Mouse (Mus musculus) hematopoietic stem cell, adult 5-6 weeks (primary cell): ENCODE measurements around the gene Hist2h2ab. TPM values are rescaled to one million over a fixed set of nuclear protein-coding genes. Genes with fewer than 3 reads are reported as not detected.
A peak's percentile ranks its signal among the peaks of the same experiment; 100 is the strongest.

Experiments
- ATAC-seq, 2 experiments: fragments of 125-278 bp in 1 of 2; replicated peaks in 1 of 2; 2 replicates each; pipeline ENCODE4 v1.8.0; 2016 to 2017; ENCODE audit warnings: inconsistent platforms in 2 of 2, mild to moderate bottlenecking in 2 of 2, moderate number of reproducible peaks in 2 of 2, low read depth in 1 of 2, moderate TSS enrichment in 1 of 2; ENCODE audit not compliant: low FRiP score in 2 of 2, poor library complexity in 2 of 2, severe bottlenecking in 2 of 2, insufficient read depth in 1 of 2, low TSS enrichment in 1 of 2
- total RNA-seq: library from RNA; stranded (forward); fragments of 172-1452, 232-1000 nt; gene quantifications from 2 replicates; pipeline ENCODE4 v1.2.3, GENCODE M21; 2017

The Hist2h2ab gene
- total RNA-seq, 1 experiment from 2014 or later: 199 TPM

- ATAC-seq: no peak
These were observed 27.9 kb downstream of the Hist2h2ab start for GRCm38 (mm10) chr3:96247356-96248140.

DNA sequence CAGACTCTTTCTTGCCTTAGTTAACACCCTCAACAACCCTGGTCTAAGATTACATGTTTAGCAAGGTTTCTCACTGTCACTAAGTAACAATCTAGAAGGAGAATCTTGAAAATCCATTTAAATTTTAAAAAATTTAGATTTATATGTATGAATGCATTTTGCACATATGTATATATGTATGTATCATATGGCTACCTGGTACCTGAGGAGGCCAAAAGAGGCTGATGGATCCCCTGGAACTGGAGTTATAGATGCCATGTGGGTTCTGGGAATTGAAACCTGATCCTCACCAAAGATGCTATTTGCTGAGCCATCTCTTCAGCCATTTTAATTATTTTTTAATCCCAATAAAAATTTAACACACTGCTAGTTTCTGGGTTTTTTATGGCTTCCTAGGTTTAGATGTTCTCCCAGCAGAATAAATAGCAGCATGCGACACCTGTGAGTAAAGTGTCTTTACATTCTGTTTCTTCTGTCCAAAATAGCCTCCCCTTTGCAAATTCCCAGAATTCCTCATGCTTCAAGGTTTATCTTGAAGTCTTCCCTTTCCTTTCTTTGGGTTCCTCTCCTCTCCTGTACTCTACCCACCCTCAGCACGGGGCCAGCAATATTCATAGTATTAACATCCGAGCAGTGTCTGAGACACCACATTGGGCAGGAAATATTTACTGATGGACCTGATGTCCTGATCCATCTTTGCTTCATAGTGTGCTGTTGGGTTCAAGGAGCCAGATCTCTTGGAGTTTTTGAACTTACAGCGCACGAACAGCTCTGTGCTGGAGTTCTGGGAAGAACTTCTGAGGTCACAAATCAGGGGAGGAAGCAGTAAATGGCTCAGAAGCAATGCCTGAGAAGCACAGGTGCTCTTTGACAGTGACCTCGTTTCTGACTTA lies 28.7 kb downstream of the Hist2h2ab start:
- no peak for ATAC-seq

DNA sequence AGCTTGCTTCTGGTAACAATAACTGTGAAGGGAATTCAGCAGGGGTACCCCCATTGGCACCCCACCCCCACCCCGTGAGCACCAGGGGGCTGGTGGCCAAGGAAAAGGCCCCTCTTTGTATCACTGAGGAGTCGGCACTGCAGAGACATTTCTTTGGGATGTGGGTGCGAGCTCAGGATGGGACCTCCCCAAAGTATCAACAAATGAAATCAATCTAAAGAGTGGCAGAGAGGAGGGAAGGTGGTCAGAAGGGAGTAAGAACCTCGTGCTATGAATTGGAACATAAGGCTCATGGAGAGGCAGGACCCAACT lies 29.3 kb downstream of the Hist2h2ab start:
- ATAC-seq: no peak

GRCm38 (mm10) chr3:96250890-96251289 lies 31.2 kb downstream of the Hist2h2ab start:
- no peak for ATAC-seq

DNA sequence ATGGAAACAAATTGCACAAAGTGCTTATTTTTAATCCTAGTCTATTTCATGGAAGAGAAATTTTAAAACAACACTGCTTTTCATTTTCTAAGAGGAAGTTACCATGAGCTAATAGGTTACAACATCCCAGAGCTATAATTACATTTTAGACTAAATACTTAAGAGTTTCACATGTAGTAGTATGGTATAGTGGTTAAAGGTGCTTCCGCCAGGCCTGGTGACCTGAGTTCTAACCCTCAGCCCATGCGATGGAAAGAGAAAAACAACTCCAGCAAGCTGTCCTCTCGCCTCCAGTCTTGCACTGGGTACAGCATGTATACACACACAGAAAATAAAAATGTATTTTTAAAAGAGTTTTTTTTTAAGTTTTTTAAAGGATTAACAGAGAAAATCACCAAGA lies 32.1 kb downstream of the Hist2h2ab start:
- peak in 1 of 2 experiments; percentile 27; a peak in 1 of 4 replicates for ATAC-seq

- ATAC-seq: peak in 1 of 2 experiments; percentile 32; a peak in 1 of 4 replicates
These were observed 35.2 kb downstream of the Hist2h2ab start for GRCm38 (mm10) chr3:96254683-96255355.

GRCm38 (mm10) chr3:96255926-96256593 lies 36.4 kb downstream of the Hist2h2ab start:
- no peak for ATAC-seq

GRCm38 (mm10) chr3:96257190-96257589 lies 37.5 kb downstream of the Hist2h2ab start:
- no peak for ATAC-seq

DNA sequence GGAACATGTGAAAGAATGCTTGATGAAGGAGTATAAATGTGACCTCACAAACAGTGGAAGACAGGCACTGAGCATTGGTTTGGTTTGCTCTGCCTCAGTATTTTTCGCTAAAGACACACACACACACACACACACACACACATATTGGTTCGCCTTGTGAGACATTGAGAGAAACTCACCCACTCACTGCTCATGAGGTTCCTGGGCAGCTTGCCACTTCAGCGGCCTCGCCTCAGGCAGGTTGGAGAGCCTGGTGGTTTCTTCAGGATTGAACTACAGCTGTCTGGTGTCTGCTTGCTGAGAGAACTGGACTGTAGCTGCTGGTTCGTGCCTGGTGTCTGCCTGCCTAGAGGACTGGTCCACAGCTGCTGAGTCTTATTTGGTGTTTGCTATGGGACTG lies 40.6 kb downstream of the Hist2h2ab start:
- ATAC-seq: no peak

GRCm38 (mm10) chr3:96261623-96262022 lies 42.0 kb downstream of the Hist2h2ab start:
- no peak for ATAC-seq

DNA sequence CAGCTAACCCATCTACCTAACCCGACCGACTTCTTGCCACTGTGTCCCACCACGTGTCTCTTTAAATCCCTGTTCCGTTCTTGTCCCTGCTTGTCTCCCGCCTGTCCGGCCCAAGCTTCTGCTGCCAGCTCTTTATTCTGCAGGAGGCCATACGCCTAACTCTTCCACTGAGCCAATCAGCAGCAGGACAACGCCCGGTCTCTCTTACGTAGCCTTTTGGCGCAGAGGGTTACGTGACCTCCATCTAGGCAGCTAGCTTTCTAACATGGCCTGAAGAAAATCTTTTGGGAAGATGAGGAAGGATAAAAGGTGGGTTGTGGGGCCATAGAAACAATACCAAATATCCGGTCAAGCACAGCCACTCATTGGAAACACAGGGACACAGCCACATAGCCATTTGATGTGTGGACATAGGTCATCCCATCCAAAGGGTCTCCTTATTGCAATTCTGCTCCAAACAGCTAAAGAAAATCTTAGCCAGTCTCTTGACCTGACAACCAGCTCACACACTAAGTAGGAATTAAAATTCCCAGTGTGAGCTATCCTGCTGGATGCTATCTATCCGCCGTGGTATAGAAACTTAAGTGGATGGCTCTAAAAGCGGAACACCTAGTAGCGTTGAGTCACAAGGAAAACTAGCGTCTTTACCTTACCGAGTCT lies 42.7 kb downstream of the Hist2h2ab start:
- ATAC-seq: peak; percentile 61 to 70

DNA sequence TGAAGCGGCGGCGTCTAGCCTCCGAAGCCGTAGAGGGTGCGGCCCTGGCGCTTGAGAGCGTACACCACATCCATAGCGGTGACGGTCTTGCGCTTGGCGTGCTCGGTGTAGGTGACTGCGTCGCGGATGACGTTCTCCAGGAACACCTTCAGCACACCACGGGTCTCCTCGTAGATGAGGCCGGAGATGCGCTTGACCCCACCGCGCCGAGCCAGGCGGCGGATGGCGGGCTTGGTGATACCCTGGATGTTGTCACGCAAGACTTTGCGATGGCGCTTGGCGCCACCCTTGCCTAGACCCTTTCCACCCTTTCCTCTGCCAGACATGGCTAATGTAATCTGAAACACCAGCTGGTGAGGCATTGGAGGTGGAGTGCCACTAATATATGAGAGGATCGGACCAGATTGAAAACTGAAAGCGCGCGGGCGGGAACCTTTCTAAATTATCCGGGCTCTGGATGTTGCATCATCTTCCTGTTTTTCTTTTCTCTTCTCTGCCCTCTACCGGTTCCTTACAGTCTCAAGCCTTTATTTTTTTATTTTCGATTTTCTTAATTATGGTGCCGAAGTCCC lies 43.4 kb downstream of the Hist2h2ab start, which contains the start of gene Hist2h4:
Gene Hist2h4 (minus strand): TSS at position 333 of the 572 bp plus-strand sequence.
- ATAC-seq: peak; percentile 87 to 89

- peak; percentile 19 to 27; a peak in 3 of 4 replicates for ATAC-seq
These were observed 44.1 kb downstream of the Hist2h2ab start for GRCm38 (mm10) chr3:96263558-96264403.

GRCm38 (mm10) chr3:96264404-96264949 lies 44.8 kb downstream of the Hist2h2ab start:
- ATAC-seq: no peak

DNA sequence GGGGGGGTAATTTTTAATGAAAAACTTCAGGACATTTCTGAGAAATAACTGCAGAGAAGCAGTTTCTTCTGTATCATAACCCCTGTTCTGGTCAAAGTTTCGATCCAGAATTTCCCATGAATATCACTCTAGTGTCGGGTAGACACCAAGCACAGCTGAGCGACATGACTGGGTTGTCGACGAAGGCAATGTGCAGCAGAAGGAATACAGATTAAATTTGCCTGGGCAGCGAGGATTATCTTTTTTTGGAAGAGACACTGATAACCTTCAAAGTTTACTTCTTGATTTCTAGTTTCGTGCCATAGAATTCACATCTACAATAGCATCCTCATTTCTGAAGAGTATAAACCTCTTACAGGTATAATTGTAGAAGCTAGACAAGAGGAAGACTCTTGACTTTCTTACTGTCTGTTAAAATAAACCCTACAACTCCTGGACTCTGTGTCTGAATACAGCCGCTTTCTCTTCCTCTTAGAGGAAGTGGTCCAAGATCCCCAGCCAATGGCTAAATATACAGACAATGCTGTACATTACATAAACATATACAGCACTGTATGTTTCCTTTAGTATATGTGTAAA lies 46.6 kb downstream of the Hist2h2ab start:
- no peak for ATAC-seq
